Mouse (Mus musculus) megakaryocyte, embryonic 14.5 days (primary cell): ENCODE measurements at regions not wholly inside any gene's neighbourhood (a gene's known extent, or its start where the extent isn't known, plus 50 kb on each side); places are given as distances from the start of the nearest gene placed in this dataset.

Experiments used
- FLI1 ChIP-seq: IDR thresholded peaks from 2 replicates; pipeline ENCODE4 v1.6.1; 2012; ENCODE audit warnings: low read length, inconsistent platforms, mixed read lengths
- GATA1 ChIP-seq: IDR thresholded peaks from 3 replicates; pipeline ENCODE4 v1.6.1; 2012; ENCODE audit warnings: mixed read lengths, low read length, inconsistent platforms, borderline replicate concordance

DNA sequence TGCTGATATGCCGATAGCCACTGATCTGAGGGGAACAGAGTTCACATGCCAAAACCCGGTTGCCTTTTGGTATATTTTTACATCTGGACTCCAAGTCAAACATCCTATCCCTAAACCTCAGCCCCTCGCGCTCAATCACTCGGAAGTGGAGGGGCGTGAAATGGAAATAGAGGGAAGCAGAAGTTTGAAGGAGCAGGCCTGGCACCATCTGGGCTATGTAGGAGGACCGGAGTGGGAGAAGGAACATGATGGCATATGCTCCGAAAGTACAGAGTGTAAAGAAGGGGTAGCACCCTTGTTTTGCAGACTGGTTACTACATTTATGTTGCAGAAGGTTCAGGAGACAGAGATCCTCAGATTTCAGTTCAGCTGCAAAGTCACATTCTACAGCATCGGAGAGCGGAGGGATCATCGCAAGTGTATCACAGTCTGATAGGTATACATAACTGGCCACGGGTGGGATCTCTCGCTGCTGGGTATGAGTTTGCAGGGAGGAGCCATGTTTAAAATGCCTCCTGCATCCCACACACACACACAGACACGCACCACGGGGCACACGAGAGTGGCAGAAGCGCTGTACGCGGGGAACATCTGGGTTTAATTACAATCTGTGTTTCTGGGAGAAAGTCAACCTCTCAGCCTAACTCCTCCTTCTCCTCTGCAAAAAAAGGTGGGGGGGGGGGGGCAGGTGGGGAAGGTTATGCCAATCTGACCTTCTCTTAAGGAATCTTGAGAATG is 107.2 kb upstream of the Atp2b1 start:
- TF ChIP-seq GATA1 (no peak), FLI1 (no peak)
